ENCODE assay signal across 8 mouse cellular contexts in the genomic region with DNA sequence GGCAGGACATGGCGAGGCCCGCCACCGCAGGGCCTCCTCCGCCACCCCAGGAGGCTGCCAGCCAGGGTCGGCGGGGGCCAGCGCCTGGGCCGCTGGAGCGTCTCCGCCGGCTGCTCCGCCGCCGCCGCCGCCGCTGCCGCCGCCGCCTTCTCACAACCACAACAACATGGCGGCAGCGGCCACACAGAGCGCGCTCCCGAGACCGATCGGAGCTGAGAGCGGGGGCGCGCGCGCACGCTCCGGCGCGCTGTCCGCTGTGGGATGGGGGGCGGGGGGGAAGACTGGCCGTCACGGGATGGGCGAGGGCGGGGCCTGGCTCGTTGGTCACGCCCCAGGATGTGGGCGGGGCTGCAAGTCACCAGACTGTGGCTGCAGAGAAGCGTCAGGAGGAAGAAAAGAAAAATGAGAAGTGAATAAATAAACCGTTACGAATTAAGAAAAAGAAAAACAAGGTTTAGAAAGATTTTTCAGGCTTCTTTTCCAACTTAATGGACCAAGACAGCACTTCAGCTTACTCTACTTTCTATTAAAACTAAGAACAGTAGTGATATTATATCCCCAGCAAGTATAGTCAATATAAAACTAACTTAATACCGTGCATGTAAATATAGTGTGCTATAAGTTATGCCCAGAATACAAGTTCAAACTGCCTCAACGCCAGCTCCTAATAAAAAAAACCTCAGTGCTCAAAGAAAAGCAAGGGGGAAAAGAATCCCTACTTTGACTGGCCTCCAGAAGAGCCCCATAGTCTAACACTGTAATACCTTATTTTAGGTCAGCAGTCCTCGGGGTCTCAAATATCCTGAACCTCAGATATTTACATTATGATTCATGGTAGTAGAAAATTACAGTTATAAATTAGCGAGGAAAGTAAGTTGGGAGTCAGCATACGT. TPM values are rescaled to one million over a fixed set of nuclear protein-coding genes. Genes with fewer than 3 reads are reported as not detected.
DNase-seq lines count a peak whose midpoint lies in the region; ATAC-seq and TF ChIP-seq lines count a peak whose summit lies in the region.

A gene (minus strand): TSS at position 256 of the 893 bp plus-strand sequence.

- peak within 1 kb of the TSS; percentile 94 for H3K9ac ChIP-seq in embryonic facial prominence, embryonic 15.5 days
- peak within 1 kb of the TSS; percentile 93 for H3K9ac ChIP-seq in kidney, embryonic 14.5 days (ENCODE audit: low read depth, low read length)
- H3K9ac ChIP-seq in limb, embryonic 15.5 days = peak within 1 kb of the TSS; percentile 95

- peaks cover 1% of the 10 kb centered on the region; the same call in 1 of the 2 replicates for H3K4me1 ChIP-seq in bone marrow, adult 2 months (ENCODE audit: control insufficient read depth, insufficient read depth, low read length)
- peaks cover 8% of the 10 kb centered on the region for H3K4me1 ChIP-seq in embryonic facial prominence, embryonic 15.5 days
- peaks cover 7% of the 10 kb centered on the region for H3K4me1 ChIP-seq in kidney, embryonic 14.5 days (ENCODE audit: control insufficient read depth, insufficient read depth, low read length)
- H3K4me1 ChIP-seq in limb, embryonic 15.5 days = peaks cover 5% of the 10 kb centered on the region

- H3K27ac ChIP-seq in bone marrow, adult 2 months (ENCODE audit: control insufficient read depth, insufficient read depth, low read depth, low read length, poor library complexity) = peak within 1 kb of the TSS; percentile 97
- peak within 1 kb of the TSS; percentile 97 for H3K27ac ChIP-seq in embryonic facial prominence, embryonic 15.5 days (replicated peaks)
- H3K27ac ChIP-seq in kidney, embryonic 14.5 days (ENCODE audit: low read depth, low read length) = peak within 1 kb of the TSS; percentile 95
- peak within 1 kb of the TSS; percentile 97 for H3K27ac ChIP-seq in limb, embryonic 15.5 days

- H3K36me3 ChIP-seq in embryonic facial prominence, embryonic 15.5 days = no peaks in the 10 kb centered on the region
- H3K36me3 ChIP-seq in kidney, embryonic 14.5 days (ENCODE audit: control insufficient read depth, insufficient read depth, low read length) = no peaks in the 10 kb centered on the region
- no peaks in the 10 kb centered on the region for H3K36me3 ChIP-seq in limb, embryonic 15.5 days

- DNase-seq in 416B (ENCODE audit: low read depth) = peak; percentile 95
- DNase-seq in heart, adult 9 months (ENCODE audit: low spot score in 2 of 2) = peak; percentile 92 to 94
- DNase-seq in monocyte, adult 2 months (ENCODE audit: low read depth in 1 of 2, low spot score in 2 of 2) = peak; percentile 85 to 96
- DNase-seq in spleen, postnatal 36 days (ENCODE audit: low spot score in 2 of 2) = peak; percentile 96 to 97

- WGBS in bone marrow, adult 2 months = 2% methylated on average over 53 of the region's 53 CpGs
- 3% methylated on average over 53 of the region's 53 CpGs for WGBS in embryonic facial prominence, embryonic 15.5 days
- 5% methylated on average over 43 of the region's 53 CpGs for WGBS in kidney, embryonic 14.5 days
- 3% methylated on average over 52 of the region's 53 CpGs for WGBS in limb, embryonic 15.5 days

- TF ChIP-seq CTCF in bone marrow, adult 2 months (IDR thresholded peaks at IDR 0.05; ENCODE audit: control insufficient read depth, insufficient read depth, low read length) = no peak

- no peaks in the 10 kb centered on the region for H3K9me3 ChIP-seq in embryonic facial prominence, embryonic 15.5 days (replicated peaks)
- no peaks in the 10 kb centered on the region for H3K9me3 ChIP-seq in kidney, embryonic 14.5 days (ENCODE audit: control insufficient read depth, low read length)
- H3K9me3 ChIP-seq in limb, embryonic 15.5 days = no peaks in the 10 kb centered on the region

- peak within 1 kb of the TSS; percentile 71 for H3K4me3 ChIP-seq in bone marrow, adult 2 months (replicated peaks; ENCODE audit: control insufficient read depth, low read depth, low read length)
- H3K4me3 ChIP-seq in embryonic facial prominence, embryonic 15.5 days (replicated peaks) = peak within 1 kb of the TSS; percentile 94
- peak within 1 kb of the TSS; percentile 97 for H3K4me3 ChIP-seq in kidney, embryonic 14.5 days (ENCODE audit: low read length)
- H3K4me3 ChIP-seq in limb, embryonic 15.5 days = peak within 1 kb of the TSS; percentile 81

- no peaks in the 10 kb centered on the region for H3K27me3 ChIP-seq in embryonic facial prominence, embryonic 15.5 days
- H3K27me3 ChIP-seq in kidney, embryonic 14.5 days (ENCODE audit: control insufficient read depth, insufficient read depth, low read length) = no peaks in the 10 kb centered on the region
- H3K27me3 ChIP-seq in limb, embryonic 15.5 days = no peaks in the 10 kb centered on the region

- peak; percentile 42; the same call in 1 of the 2 replicates for TF ChIP-seq POLR2A in bone marrow, adult 2 months (IDR thresholded peaks at IDR 0.05; ENCODE audit: borderline replicate concordance, control insufficient read depth, low read depth, low read length)

- peak; percentile 94 for ATAC-seq in embryonic facial prominence, embryonic 15.5 days (ENCODE audit: insufficient number of reproducible peaks, low FRiP score, low TSS enrichment, low read depth)
- peak; percentile 94 for ATAC-seq in kidney, embryonic 14.5 days (ENCODE audit: low FRiP score, low TSS enrichment)
- peak; percentile 90 for ATAC-seq in limb, embryonic 15.5 days (ENCODE audit: insufficient number of reproducible peaks, low FRiP score, low TSS enrichment, low read depth)

- peak within 1 kb of the TSS; percentile 47 for H3K4me2 ChIP-seq in embryonic facial prominence, embryonic 15.5 days (replicated peaks)
- H3K4me2 ChIP-seq in kidney, embryonic 14.5 days (replicated peaks; ENCODE audit: low read depth, low read length) = peak within 1 kb of the TSS; percentile 60
- H3K4me2 ChIP-seq in limb, embryonic 15.5 days = peak within 1 kb of the TSS; percentile 45

RNA-seq across cellular contexts. Expression of the gene that starts here (rescaled TPM):
- polyA plus RNA-seq in bone marrow, adult 2 months (2011; ENCODE audit: insufficient read depth, insufficient read length, low replicate concordance, missing spikeins) = 33.7 and 49.6 TPM in 2 replicates
- polyA plus RNA-seq in embryonic facial prominence, embryonic 15.5 days (2015; fragmentation: Nextera tagmentation; extraction: Ambion mirVana) = 27.6 and 27.9 TPM in 2 replicates
- 13.4 and 26.2 TPM in 2 replicates for polyA plus RNA-seq in kidney, embryonic 14.5 days (2014; fragmentation: Nextera tagmentation; extraction: Ambion mirVana)
- polyA plus RNA-seq in limb, embryonic 15.5 days (2015; fragmentation: Nextera tagmentation; extraction: Ambion mirVana) = 23.9 and 26.6 TPM in 2 replicates

Comparison
In these comparisons a context has a peak if more than half of its experiments do, and no peak if none do; other contexts are left out.
1. Peak in every context shown above with its lines: DNase-seq, ATAC-seq, H3K4me3 ChIP-seq and H3K27ac ChIP-seq.